Mouse (Mus musculus) gonadal fat pad, adult 2 months (tissue): ENCODE results near the gene Pcsk6. TPM values are rescaled to one million over a fixed set of nuclear protein-coding genes. Genes with fewer than 3 reads are reported as not detected.

Experiments used
- polyA plus RNA-seq: library from polyadenylated mRNA; depleted of rRNA; stranded (reverse); fragments of >200 nt; gene quantifications from 2 replicates; pipeline ENCODE4 v1.2.3, GENCODE M21; 2012; rRNA removed

The Pcsk6 gene
- polyA plus RNA-seq, 1 experiment = 14.0 TPM

Other genes with a start within 250 kb of the Pcsk6 start
- 2.1 and 2.7 TPM in 2 replicates for gene Tarsl2, start 216.8 kb upstream of the Pcsk6 start, polyA plus RNA-seq
- 145 and 179 TPM in 2 replicates for gene Tm2d3, start 170.6 kb upstream of the Pcsk6 start, polyA plus RNA-seq
- gene Gm45213, start 181.9 kb downstream of the Pcsk6 start, polyA plus RNA-seq = not detected in 2 replicates
- 10.0 and 10.2 TPM in 2 replicates for gene Snrpa1, start 197.3 kb downstream of the Pcsk6 start, polyA plus RNA-seq
- 90.9 and 97.7 TPM in 2 replicates for gene Selenos, start 217.9 kb downstream of the Pcsk6 start, polyA plus RNA-seq
- gene Chsy1, start 247.8 kb downstream of the Pcsk6 start, polyA plus RNA-seq = 4.7 and 6.3 TPM in 2 replicates